Mouse (Mus musculus): Measurements from ENCODE around the gene Otogl. TPM values are rescaled to one million over a fixed set of nuclear protein-coding genes. Genes with fewer than 3 reads are reported as not detected.

Gene Otogl
- polyA plus RNA-seq, 1 experiment from 2014 or later = 0.03 TPM

GRCm38 (mm10) chr10:107941188-107941900, 29.4 kb upstream of the Otogl start:
- Histone ChIP-seq H3K27ac (ENCODE audit: low read length) (no peak overlapping the region), H3K36me3 (ENCODE audit: control insufficient read depth, insufficient read depth) (no peaks in the 10 kb centered on the region), H3K4me2 (ENCODE audit: low read length) (no peak overlapping the region), H3K9me3 (ENCODE audit: control insufficient read depth, low read length) (no peaks in the 10 kb centered on the region), H3K9ac (replicated peaks; ENCODE audit: low read depth, low read length) (no peak overlapping the region), H3K27me3 (replicated peaks; ENCODE audit: control insufficient read depth, insufficient read depth, low read length) (no peaks in the 10 kb centered on the region), H3K4me1 (replicated peaks; ENCODE audit: control insufficient read depth, insufficient read depth, low read length) (no peaks in the 10 kb centered on the region), H3K4me3 (replicated peaks; ENCODE audit: low read length) (no peak overlapping the region)
- no peak for ATAC-seq
- WGBS = 95% methylated on average over 4 of the region's 4 CpGs

- Histone ChIP-seq H3K4me3 (replicated peaks; ENCODE audit: low read length) (no peak overlapping the region), H3K36me3 (ENCODE audit: control insufficient read depth, insufficient read depth) (no peaks in the 10 kb centered on the region), H3K9me3 (ENCODE audit: control insufficient read depth, low read length) (no peaks in the 10 kb centered on the region), H3K27ac (ENCODE audit: low read length) (no peak overlapping the region), H3K27me3 (replicated peaks; ENCODE audit: control insufficient read depth, insufficient read depth, low read length) (no peaks in the 10 kb centered on the region), H3K4me1 (replicated peaks; ENCODE audit: control insufficient read depth, insufficient read depth, low read length) (no peaks in the 10 kb centered on the region), H3K4me2 (ENCODE audit: low read length) (no peak overlapping the region), H3K9ac (replicated peaks; ENCODE audit: low read depth, low read length) (no peak overlapping the region)
- no peak for ATAC-seq
- 68% methylated on average over 6 of the region's 6 CpGs for WGBS
These were observed 28.4 kb upstream of the Otogl start for GRCm38 (mm10) chr10:107940302-107940701.

- no peaks in the 10 kb centered on the region for H3K9me3 ChIP-seq (ENCODE audit: control insufficient read depth, low read length)
- no peaks in the 10 kb centered on the region for H3K4me1 ChIP-seq (replicated peaks; ENCODE audit: control insufficient read depth, insufficient read depth, low read length)
- no peak overlapping the region for H3K9ac ChIP-seq (replicated peaks; ENCODE audit: low read depth, low read length)
- H3K4me3 ChIP-seq (replicated peaks; ENCODE audit: low read length) = no peak overlapping the region
- no peaks in the 10 kb centered on the region for H3K36me3 ChIP-seq (ENCODE audit: control insufficient read depth, insufficient read depth)
- no peak for ATAC-seq
- no peak overlapping the region for H3K4me2 ChIP-seq (ENCODE audit: low read length)
- H3K27me3 ChIP-seq (replicated peaks; ENCODE audit: control insufficient read depth, insufficient read depth, low read length) = no peaks in the 10 kb centered on the region
- 63% methylated on average over 6 of the region's 6 CpGs for WGBS
- no peak overlapping the region for H3K27ac ChIP-seq (ENCODE audit: low read length)
These were observed 27.9 kb upstream of the Otogl start for GRCm38 (mm10) chr10:107939821-107940220.

- no peaks in the 10 kb centered on the region for H3K9me3 ChIP-seq (ENCODE audit: control insufficient read depth, low read length)
- no peak for ATAC-seq
- H3K4me1 ChIP-seq (replicated peaks; ENCODE audit: control insufficient read depth, insufficient read depth, low read length) = no peaks in the 10 kb centered on the region
- H3K36me3 ChIP-seq (ENCODE audit: control insufficient read depth, insufficient read depth) = no peaks in the 10 kb centered on the region
- 81% methylated on average over 3 of the region's 3 CpGs for whole genome bisulfite sequencing
- no peak overlapping the region for H3K4me3 ChIP-seq (replicated peaks; ENCODE audit: low read length)
- no peak overlapping the region for H3K9ac ChIP-seq (replicated peaks; ENCODE audit: low read depth, low read length)
- H3K27me3 ChIP-seq (replicated peaks; ENCODE audit: control insufficient read depth, insufficient read depth, low read length) = no peaks in the 10 kb centered on the region
- H3K27ac ChIP-seq (ENCODE audit: low read length) = no peak overlapping the region
- no peak overlapping the region for H3K4me2 ChIP-seq (ENCODE audit: low read length)
These were observed 22.1 kb upstream of the Otogl start for GRCm38 (mm10) chr10:107934055-107934454.

- H3K9ac ChIP-seq (replicated peaks; ENCODE audit: low read depth, low read length) = no peak overlapping the region
- WGBS = 81% methylated on average over 1 of the region's 1 CpGs
- H3K4me3 ChIP-seq (replicated peaks; ENCODE audit: low read length) = no peak overlapping the region
- no peak for ATAC-seq
- H3K9me3 ChIP-seq (ENCODE audit: control insufficient read depth, low read length) = no peaks in the 10 kb centered on the region
- H3K27me3 ChIP-seq (replicated peaks; ENCODE audit: control insufficient read depth, insufficient read depth, low read length) = no peaks in the 10 kb centered on the region
- no peak overlapping the region for H3K4me2 ChIP-seq (ENCODE audit: low read length)
- no peaks in the 10 kb centered on the region for H3K36me3 ChIP-seq (ENCODE audit: control insufficient read depth, insufficient read depth)
- no peaks in the 10 kb centered on the region for H3K4me1 ChIP-seq (replicated peaks; ENCODE audit: control insufficient read depth, insufficient read depth, low read length)
- H3K27ac ChIP-seq (ENCODE audit: low read length) = no peak overlapping the region
These were observed 21.6 kb upstream of the Otogl start for GRCm38 (mm10) chr10:107933527-107933926.

GRCm38 (mm10) chr10:107931833-107932828, 20.2 kb upstream of the Otogl start:
- no peaks in the 10 kb centered on the region for H3K27me3 ChIP-seq (replicated peaks; ENCODE audit: control insufficient read depth, insufficient read depth, low read length)
- no peaks in the 10 kb centered on the region for H3K36me3 ChIP-seq (ENCODE audit: control insufficient read depth, insufficient read depth)
- no peak overlapping the region for H3K9ac ChIP-seq (replicated peaks; ENCODE audit: low read depth, low read length)
- no peaks in the 10 kb centered on the region for H3K9me3 ChIP-seq (ENCODE audit: control insufficient read depth, low read length)
- H3K4me1 ChIP-seq (replicated peaks; ENCODE audit: control insufficient read depth, insufficient read depth, low read length) = no peaks in the 10 kb centered on the region
- ATAC-seq = peak; percentile 74
- no peak overlapping the region for H3K4me3 ChIP-seq (replicated peaks; ENCODE audit: low read length)
- 40% methylated on average over 10 of the region's 10 CpGs for whole genome bisulfite sequencing
- no peak overlapping the region for H3K27ac ChIP-seq (ENCODE audit: low read length)
- H3K4me2 ChIP-seq (ENCODE audit: low read length) = no peak overlapping the region

- H3K36me3 ChIP-seq (ENCODE audit: control insufficient read depth, insufficient read depth) = no peaks in the 10 kb centered on the region
- no peak overlapping the region for H3K27ac ChIP-seq (ENCODE audit: low read length)
- no peak overlapping the region for H3K4me2 ChIP-seq (ENCODE audit: low read length)
- ATAC-seq = no peak
- 69% methylated on average over 7 of the region's 7 CpGs for WGBS
- no peak overlapping the region for H3K9ac ChIP-seq (replicated peaks; ENCODE audit: low read depth, low read length)
- H3K4me1 ChIP-seq (replicated peaks; ENCODE audit: control insufficient read depth, insufficient read depth, low read length) = no peaks in the 10 kb centered on the region
- H3K27me3 ChIP-seq (replicated peaks; ENCODE audit: control insufficient read depth, insufficient read depth, low read length) = no peaks in the 10 kb centered on the region
- H3K9me3 ChIP-seq (ENCODE audit: control insufficient read depth, low read length) = no peaks in the 10 kb centered on the region
- no peak overlapping the region for H3K4me3 ChIP-seq (replicated peaks; ENCODE audit: low read length)
These were observed 18.6 kb upstream of the Otogl start for GRCm38 (mm10) chr10:107930471-107931021.

GRCm38 (mm10) chr10:107925306-107925705, 13.4 kb upstream of the Otogl start:
- Histone ChIP-seq H3K9ac (replicated peaks; ENCODE audit: low read depth, low read length) (no peak overlapping the region), H3K4me1 (replicated peaks; ENCODE audit: control insufficient read depth, insufficient read depth, low read length) (no peaks in the 10 kb centered on the region), H3K9me3 (ENCODE audit: control insufficient read depth, low read length) (no peaks in the 10 kb centered on the region), H3K4me3 (replicated peaks; ENCODE audit: low read length) (no peak overlapping the region), H3K27ac (ENCODE audit: low read length) (no peak overlapping the region), H3K4me2 (ENCODE audit: low read length) (no peak overlapping the region), H3K27me3 (replicated peaks; ENCODE audit: control insufficient read depth, insufficient read depth, low read length) (no peaks in the 10 kb centered on the region), H3K36me3 (ENCODE audit: control insufficient read depth, insufficient read depth) (no peaks in the 10 kb centered on the region)
- no peak for ATAC-seq

- 61% methylated on average over 2 of the region's 2 CpGs for WGBS
- Histone ChIP-seq H3K36me3 (ENCODE audit: control insufficient read depth, insufficient read depth) (no peaks in the 10 kb centered on the region), H3K9me3 (ENCODE audit: control insufficient read depth, low read length) (no peaks in the 10 kb centered on the region), H3K9ac (replicated peaks; ENCODE audit: low read depth, low read length) (no peak overlapping the region), H3K4me3 (replicated peaks; ENCODE audit: low read length) (no peak overlapping the region), H3K4me1 (replicated peaks; ENCODE audit: control insufficient read depth, insufficient read depth, low read length) (no peaks in the 10 kb centered on the region), H3K4me2 (ENCODE audit: low read length) (no peak overlapping the region), H3K27ac (ENCODE audit: low read length) (no peak overlapping the region), H3K27me3 (replicated peaks; ENCODE audit: control insufficient read depth, insufficient read depth, low read length) (no peaks in the 10 kb centered on the region)
- no peak for ATAC-seq
These were observed 11.9 kb upstream of the Otogl start for GRCm38 (mm10) chr10:107923860-107924259.

Measured in forebrain, embryonic 16.5 days (tissue).